Mouse (Mus musculus) forebrain, embryonic 12.5 days (tissue): ENCODE data around the gene Etv6. TPM values are rescaled to one million over a fixed set of nuclear protein-coding genes. Genes with fewer than 3 reads are reported as not detected.
"Not testable (repeated sequence)": the region's sequence is repeated elsewhere in the genome, so short reads cannot be mapped to it uniquely, and the experiment has no call there.

Experiments used
- ATAC-seq: fragments of 200-750 bp; cut with Nextera tagmentation; 2 replicates; pipeline ENCODE4 v1.8.0; 2017; ENCODE audit warnings: moderate TSS enrichment; ENCODE audit not compliant: low FRiP score
- H3K27ac ChIP-seq: fragments of 300-500 bp; sonication (generic); 2 replicates; pipeline ENCODE4 v1.5.1; 2016; ENCODE audit warnings: mild to moderate bottlenecking
- H3K27me3 ChIP-seq: fragments of 300-500 bp; sonication (generic); 2 replicates; pipeline ENCODE4 v1.6.1; 2016; ENCODE audit warnings: mild to moderate bottlenecking
- H3K36me3 ChIP-seq: fragments of 300-500 bp; sonication (generic); replicated peaks from 2 replicates; pipeline ENCODE4 v1.6.1; 2016; ENCODE audit warnings: mild to moderate bottlenecking
- H3K4me1 ChIP-seq: fragments of 300-500 bp; sonication (generic); 2 replicates; pipeline ENCODE4 v1.6.1; 2016
- H3K4me2 ChIP-seq: fragments of 300-500 bp; sonication (generic); 2 replicates; pipeline ENCODE4 v1.6.1; 2016; ENCODE audit warnings: mild to moderate bottlenecking, moderate library complexity
- H3K4me3 ChIP-seq: fragments of 300-500 bp; sonication (generic); replicated peaks from 2 replicates; pipeline ENCODE4 v1.5.1; 2016; ENCODE audit warnings: mild to moderate bottlenecking
- H3K9ac ChIP-seq: fragments of 300-500 bp; sonication (generic); 2 replicates; pipeline ENCODE4 v1.6.1; 2016; ENCODE audit warnings: mild to moderate bottlenecking
- H3K9me3 ChIP-seq: fragments of 300-500 bp; sonication (generic); 2 replicates; pipeline ENCODE4 v1.6.1; 2016
- WGBS: fragments of 180-500 bp; shearing (Covaris S2); methylation state at CpG from one replicate; pipeline ENCODE4 v1.1.7; 2016; 5-methylcytosine and 5-hydroxymethylcytosine counted together
- polyA plus RNA-seq: library from polyadenylated mRNA; unstranded; fragments of >200 nt; fragmentation: Nextera tagmentation; extraction: Ambion mirVana; gene quantifications from 2 replicates; pipeline ENCODE4 v1.2.1, GENCODE M21; 2016

The Etv6 gene
- 15.0 and 16.1 TPM in 2 replicates for polyA plus RNA-seq

GRCm38 (mm10) chr6:134035490-134036405 lies at the start of gene Etv6:
TSS of gene Etv6 (plus strand) at chr6:134035700.
- H3K9ac ChIP-seq = peak within 1 kb of the TSS; percentile 91
- H3K9me3 ChIP-seq = no peaks in the 10 kb centered on the region
- H3K4me3 ChIP-seq = peak within 1 kb of the TSS; percentile 74
- H3K4me1 ChIP-seq = peaks cover 39% of the 10 kb centered on the region
- peak within 1 kb of the TSS; percentile 61 for H3K4me2 ChIP-seq
- WGBS = under 1% methylated on average over 53 of the region's 78 CpGs
- ATAC-seq = peak; percentile 67
- H3K27ac ChIP-seq = peak within 1 kb of the TSS; percentile 99
- no peaks in the 10 kb centered on the region for H3K27me3 ChIP-seq
- no peaks in the 10 kb centered on the region; the same call in 1 of the 2 replicates for H3K36me3 ChIP-seq

GRCm38 (mm10) chr6:133986161-133986560 lies 49.3 kb upstream of the Etv6 start:
- peaks cover 13% of the 10 kb centered on the region for H3K4me1 ChIP-seq
- no peak overlapping the region for H3K4me3 ChIP-seq
- H3K27ac ChIP-seq = no peak overlapping the region
- ATAC-seq = no peak
- no peak overlapping the region for H3K4me2 ChIP-seq
- WGBS = 60% methylated on average over 2 of the region's 2 CpGs
- no peak overlapping the region for H3K9ac ChIP-seq
- H3K27me3 ChIP-seq = no peaks in the 10 kb centered on the region
- H3K36me3 ChIP-seq = no peaks in the 10 kb centered on the region
- no peaks in the 10 kb centered on the region for H3K9me3 ChIP-seq

- peaks cover 13% of the 10 kb centered on the region for H3K4me1 ChIP-seq
- no peaks in the 10 kb centered on the region for H3K36me3 ChIP-seq
- H3K27ac ChIP-seq = no peak overlapping the region
- no peaks in the 10 kb centered on the region for H3K9me3 ChIP-seq
- 63% methylated on average over 2 of the region's 2 CpGs for WGBS
- no peaks in the 10 kb centered on the region for H3K27me3 ChIP-seq
- no peak overlapping the region for H3K4me3 ChIP-seq
- no peak overlapping the region for H3K4me2 ChIP-seq
- H3K9ac ChIP-seq = no peak overlapping the region
- ATAC-seq = no peak
Observed at GRCm38 (mm10) chr6:133987068-133987591, 48.4 kb upstream of the Etv6 start.

GRCm38 (mm10) chr6:133988011-133988410 lies 47.5 kb upstream of the Etv6 start:
- 52% methylated on average over 9 of the region's 9 CpGs for WGBS

GRCm38 (mm10) chr6:133997461-133997860 lies 38.0 kb upstream of the Etv6 start:
- 80% methylated on average over 2 of the region's 2 CpGs for WGBS
- H3K4me2 ChIP-seq = no peak overlapping the region
- ATAC-seq = no peak
- H3K9me3 ChIP-seq = no peaks in the 10 kb centered on the region
- no peaks in the 10 kb centered on the region for H3K36me3 ChIP-seq
- H3K4me1 ChIP-seq = no peaks in the 10 kb centered on the region
- no peaks in the 10 kb centered on the region for H3K27me3 ChIP-seq
- H3K4me3 ChIP-seq = no peak overlapping the region
- no peak overlapping the region for H3K9ac ChIP-seq
- no peak overlapping the region for H3K27ac ChIP-seq

More at GRCm38 (mm10) chr6:133988011-133988410, 47.5 kb upstream of the Etv6 start:
- peaks cover 13% of the 10 kb centered on the region for H3K4me1 ChIP-seq
- no peaks in the 10 kb centered on the region for H3K27me3 ChIP-seq
- H3K36me3 ChIP-seq = no peaks in the 10 kb centered on the region
- no peaks in the 10 kb centered on the region for H3K9me3 ChIP-seq
- no peak overlapping the region for H3K4me2 ChIP-seq
- H3K4me3 ChIP-seq = no peak overlapping the region
- no peak overlapping the region for H3K27ac ChIP-seq
- no peak overlapping the region for H3K9ac ChIP-seq
- ATAC-seq = 0 out of 2 replicates have a peak, but pooled peaks have one; percentile 12

- Histone ChIP-seq H3K36me3 (no peaks in the 10 kb centered on the region), H3K4me1 (no peaks in the 10 kb centered on the region), H3K9ac (no peak overlapping the region), H3K9me3 (no peaks in the 10 kb centered on the region), H3K4me2 (no peak overlapping the region), H3K4me3 (no peak overlapping the region), H3K27ac (no peak overlapping the region), H3K27me3 (no peaks in the 10 kb centered on the region)
- no peak for ATAC-seq
- 72% methylated on average over 2 of the region's 2 CpGs for WGBS
Observed at GRCm38 (mm10) chr6:133997935-133998334, 37.6 kb upstream of the Etv6 start.

- not testable (repeated sequence) for ATAC-seq, H3K4me2 ChIP-seq, H3K9ac ChIP-seq, H3K27ac ChIP-seq, H3K4me3 ChIP-seq, H3K36me3 ChIP-seq, H3K27me3 ChIP-seq, H3K4me1 ChIP-seq, H3K9me3 ChIP-seq
- 75% methylated on average over 6 of the region's 12 CpGs for whole genome bisulfite sequencing
Observed at GRCm38 (mm10) chr6:134014488-134015110, 20.9 kb upstream of the Etv6 start.

GRCm38 (mm10) chr6:134018807-134019206 lies 16.7 kb upstream of the Etv6 start:
- Histone ChIP-seq H3K4me1 (no peaks in the 10 kb centered on the region), H3K4me2 (no peak overlapping the region), H3K9ac (no peak overlapping the region), H3K36me3 (no peaks in the 10 kb centered on the region), H3K9me3 (no peaks in the 10 kb centered on the region), H3K27ac (no peak overlapping the region), H3K27me3 (no peaks in the 10 kb centered on the region), H3K4me3 (no peak overlapping the region)
- ATAC-seq = no peak
- 86% methylated on average over 1 of the region's 1 CpGs for WGBS

GRCm38 (mm10) chr6:134020821-134021220 lies 14.7 kb upstream of the Etv6 start:
- no peak for ATAC-seq
- Histone ChIP-seq H3K9me3 (no peaks in the 10 kb centered on the region), H3K4me3 (no peak overlapping the region), H3K9ac (no peak overlapping the region), H3K36me3 (no peaks in the 10 kb centered on the region), H3K4me1 (no peaks in the 10 kb centered on the region), H3K27me3 (no peaks in the 10 kb centered on the region), H3K4me2 (no peak overlapping the region), H3K27ac (no peak overlapping the region)
- 88% methylated on average over 6 of the region's 6 CpGs for WGBS

GRCm38 (mm10) chr6:134026264-134026663 lies 9.2 kb upstream of the Etv6 start:
- Histone ChIP-seq H3K4me3 (no peak overlapping the region), H3K36me3 (no peaks in the 10 kb centered on the region), H3K9me3 (no peaks in the 10 kb centered on the region), H3K4me1 (no peaks in the 10 kb centered on the region), H3K4me2 (no peak overlapping the region), H3K27me3 (no peaks in the 10 kb centered on the region), H3K27ac (no peak overlapping the region), H3K9ac (no peak overlapping the region)
- WGBS = 88% methylated on average over 2 of the region's 2 CpGs
- no peak for ATAC-seq

GRCm38 (mm10) chr6:134027022-134027421 lies 8.5 kb upstream of the Etv6 start:
- H3K4me3 ChIP-seq = no peak overlapping the region
- H3K36me3 ChIP-seq = no peaks in the 10 kb centered on the region
- 91% methylated on average over 4 of the region's 4 CpGs for WGBS
- H3K9ac ChIP-seq = no peak overlapping the region
- no peak for ATAC-seq
- no peaks in the 10 kb centered on the region; the same call in 1 of the 2 replicates for H3K4me1 ChIP-seq
- H3K9me3 ChIP-seq = no peaks in the 10 kb centered on the region
- H3K27ac ChIP-seq = no peak overlapping the region
- no peaks in the 10 kb centered on the region for H3K27me3 ChIP-seq
- H3K4me2 ChIP-seq = no peak overlapping the region

- H3K4me2 ChIP-seq = no peak overlapping the region
- H3K4me3 ChIP-seq = no peak overlapping the region
- H3K9me3 ChIP-seq = no peaks in the 10 kb centered on the region
- H3K27me3 ChIP-seq = no peaks in the 10 kb centered on the region
- no peak overlapping the region for H3K9ac ChIP-seq
- ATAC-seq = no peak
- WGBS = 28% methylated on average over 7 of the region's 7 CpGs
- H3K36me3 ChIP-seq = no peaks in the 10 kb centered on the region
- H3K27ac ChIP-seq = no peak overlapping the region
- peaks cover 16% of the 10 kb centered on the region for H3K4me1 ChIP-seq
Observed at GRCm38 (mm10) chr6:134032451-134032850, 3.0 kb upstream of the Etv6 start.
